Mouse (Mus musculus) erythroblast, embryonic 14.5 days (primary cell): ENCODE results near the gene Slc38a11.

Source experiments
- GATA1 ChIP-seq: IDR thresholded peaks from 2 replicates; pipeline ENCODE4 v1.6.1; 2012; ENCODE audit warnings: low read length, inconsistent platforms, mixed read lengths
- TAL1 ChIP-seq: IDR thresholded peaks from 3 replicates; pipeline ENCODE4 v1.6.1; 2012; ENCODE audit warnings: low read length, inconsistent platforms, mixed read lengths

DNA sequence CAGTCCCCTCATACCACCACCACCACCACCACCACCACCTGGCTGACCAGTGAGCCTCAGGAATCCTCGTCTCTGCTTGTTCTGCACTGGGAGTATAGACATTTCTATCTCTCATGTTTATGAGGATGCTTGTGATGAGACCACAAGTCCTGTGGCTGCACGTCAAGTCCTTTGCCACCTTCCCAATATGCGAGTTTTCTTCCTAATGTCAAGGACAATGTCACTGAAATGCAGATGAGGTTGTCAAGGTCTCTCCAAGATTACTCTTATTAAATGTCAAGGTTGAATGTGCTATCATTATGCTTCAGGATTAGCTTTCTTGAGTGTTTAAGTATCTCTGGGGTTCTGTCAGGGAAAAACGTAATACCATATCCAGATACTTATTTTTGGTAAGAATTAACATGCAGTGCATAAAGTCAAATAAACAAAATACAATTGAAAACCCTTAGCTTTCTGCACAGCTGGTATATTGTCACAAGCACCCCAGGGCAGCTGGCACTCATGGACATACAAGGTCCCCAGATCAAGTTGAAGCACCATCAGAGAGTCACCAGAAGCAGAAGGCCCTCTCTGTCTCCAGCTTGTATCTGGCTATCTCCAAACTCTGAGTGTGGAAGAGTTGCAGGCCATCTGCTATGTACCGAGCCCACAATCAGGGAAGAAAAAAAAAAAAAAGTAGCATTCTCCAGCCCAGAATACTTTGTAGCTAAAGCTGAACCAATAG is 97.1 kb downstream of the Slc38a11 start:
- TF ChIP-seq GATA1 (no peak), TAL1 (no peak)
